Mouse (Mus musculus) testis, adult 2 months (tissue): ENCODE measurements around the gene Cetn4.

Experiments used
- CTCF ChIP-seq: fragments of 200-500 bp; IDR thresholded peaks from 2 replicates; pipeline ENCODE4 v1.5.1; 2012; ENCODE audit warnings: low read depth, mild to moderate bottlenecking, inconsistent platforms, low read length, moderate library complexity; ENCODE audit not compliant: control insufficient read depth, insufficient read depth, insufficient replicate concordance
- POLR2A ChIP-seq: fragments of 200-500 bp; IDR thresholded peaks from 2 replicates; pipeline ENCODE4 v1.6.1; 2012; ENCODE audit warnings: low read depth, mild to moderate bottlenecking, inconsistent platforms, low read length, moderate library complexity; ENCODE audit not compliant: control insufficient read depth

- TF ChIP-seq POLR2A (no peak), CTCF (no peak)
Observed at GRCm38 (mm10) chr3:37259331-37259999, 53.0 kb downstream of the Cetn4 start.
